Mouse (Mus musculus): ENCODE data around the gene Itga6.
A peak's percentile ranks its signal among the peaks of the same experiment; 100 is the strongest.

- no peak for TF ChIP-seq POLR2A (IDR thresholded peaks at IDR 0.05; ENCODE audit: control insufficient read depth in 1 of 2, insufficient read depth in 1 of 2, low read depth in 1 of 2, low read length in 2 of 2, poor library complexity in 1 of 2)
- TF ChIP-seq CTCF (IDR thresholded peaks at IDR 0.05 in 2 of 3, conservative IDR thresholded peaks at IDR 0.05 in 1 of 3; ENCODE audit: control insufficient read depth in 1 of 3, insufficient read depth in 1 of 3, low read depth in 2 of 3, low read length in 3 of 3, poor library complexity in 1 of 3, severe bottlenecking in 1 of 3) = no peak
- TF ChIP-seq E2F4 (IDR thresholded peaks at IDR 0.05; ENCODE audit: borderline replicate concordance, low read depth, low read length) = no peak
- no peak for TF ChIP-seq MAFK (IDR thresholded peaks at IDR 0.05; ENCODE audit: borderline replicate concordance, low read depth, low read length)
- no peak for TF ChIP-seq POLR2AphosphoS2 (IDR thresholded peaks at IDR 0.05; ENCODE audit: low read length)
- peak; percentile 25; the same call in 1 of the 2 replicates for TF ChIP-seq BHLHE40 (IDR thresholded peaks at IDR 0.05; ENCODE audit: borderline replicate concordance, low read depth, low read length)
- TF ChIP-seq MAX (IDR thresholded peaks at IDR 0.05; ENCODE audit: low read length) = peak; percentile 44; the same call in 1 of the 2 replicates
- no peak for TF ChIP-seq CHD2 (IDR thresholded peaks at IDR 0.05; ENCODE audit: low read length)
- TF ChIP-seq TBP (IDR thresholded peaks at IDR 0.05; ENCODE audit: low read depth, low read length) = no peak
- TF ChIP-seq ZNF384 (IDR thresholded peaks at IDR 0.05; ENCODE audit: low read depth, low read length) = peak; percentile 42; the same call in 1 of the 2 replicates
- TF ChIP-seq ZC3H11A (IDR thresholded peaks at IDR 0.05; ENCODE audit: low read depth, low read length) = no peak
- TF ChIP-seq MEF2A (IDR thresholded peaks at IDR 0.05; ENCODE audit: extremely low read depth, insufficient replicate concordance, low read depth, low read length, poor library complexity, severe bottlenecking) = no peak
- TF ChIP-seq EP300 (IDR thresholded peaks at IDR 0.05; ENCODE audit: low read depth in 1 of 2, low read length in 2 of 2) = no peak
Observed at GRCm38 (mm10) chr2:71863531-71864173, 118.2 kb downstream of the Itga6 start.
